Mouse (Mus musculus): Measurements from ENCODE around the gene Timmdc1. TPM values are rescaled to one million over a fixed set of nuclear protein-coding genes. Genes with fewer than 3 reads are reported as not detected.

Timmdc1 gene
- total and polyA plus RNA-seq, 2 experiments from 2014 or later, result 24.1 to 26.3 TPM

GRCm38 (mm10) chr16:38526264-38526663, 3.8 kb upstream of the Timmdc1 start:
- no peaks in the 10 kb centered on the region for H3K4me1 ChIP-seq (ENCODE audit: insufficient read depth, low read length)
- no peaks in the 10 kb centered on the region for H3K9me3 ChIP-seq (ENCODE audit: low read length)
- DNase-seq (ENCODE audit: low spot score), result no peak
- TF ChIP-seq CTCF (IDR thresholded peaks at IDR 0.05; ENCODE audit: low read depth), result no peak
- no peak overlapping the region for H3K4me2 ChIP-seq (ENCODE audit: low read depth, low read length)
- no peak overlapping the region for H3K27ac ChIP-seq
- H3K9ac ChIP-seq (replicated peaks; ENCODE audit: low read length), result no peak overlapping the region
- WGBS, result 91% methylated on average over 6 of the region's 6 CpGs
- ATAC-seq, result no peak
- peaks cover 44% of the 10 kb centered on the region for H3K36me3 ChIP-seq (ENCODE audit: insufficient read depth, low read length)
- no peaks in the 10 kb centered on the region for H3K27me3 ChIP-seq (ENCODE audit: insufficient read depth, low read length)
- H3K4me3 ChIP-seq (ENCODE audit: low read length), result no peak overlapping the region

- H3K9ac ChIP-seq (replicated peaks; ENCODE audit: low read length), result peak overlapping the region; percentile 85
- H3K4me2 ChIP-seq (ENCODE audit: low read depth, low read length), result peak overlapping the region; percentile 74
- H3K4me3 ChIP-seq (ENCODE audit: low read length), result peak overlapping the region; percentile 97
- WGBS, result 32% methylated on average over 8 of the region's 8 CpGs
- peaks cover 24% of the 10 kb centered on the region for H3K36me3 ChIP-seq (ENCODE audit: insufficient read depth, low read length)
- DNase-seq (ENCODE audit: low spot score) (no peak), ATAC-seq (no peak)
- no peak for TF ChIP-seq CTCF (IDR thresholded peaks at IDR 0.05; ENCODE audit: low read depth)
- H3K27ac ChIP-seq, result no peak overlapping the region
- no peaks in the 10 kb centered on the region for H3K27me3 ChIP-seq (ENCODE audit: insufficient read depth, low read length)
- H3K4me1 ChIP-seq (ENCODE audit: insufficient read depth, low read length), result no peaks in the 10 kb centered on the region
- H3K9me3 ChIP-seq (ENCODE audit: low read length), result no peaks in the 10 kb centered on the region
Observed at GRCm38 (mm10) chr16:38521211-38521987, 1.1 kb downstream of the Timmdc1 start.

GRCm38 (mm10) chr16:38519140-38519539, 3.3 kb downstream of the Timmdc1 start:
- Histone ChIP-seq H3K4me1 (ENCODE audit: insufficient read depth, low read length) (no peaks in the 10 kb centered on the region), H3K4me2 (ENCODE audit: low read depth, low read length) (no peak overlapping the region), H3K27ac (no peak overlapping the region), H3K36me3 (ENCODE audit: insufficient read depth, low read length) (peaks cover 12% of the 10 kb centered on the region), H3K27me3 (ENCODE audit: insufficient read depth, low read length) (no peaks in the 10 kb centered on the region), H3K9ac (replicated peaks; ENCODE audit: low read length) (no peak overlapping the region), H3K4me3 (ENCODE audit: low read length) (no peak overlapping the region), H3K9me3 (ENCODE audit: low read length) (no peaks in the 10 kb centered on the region)
- DNase-seq (ENCODE audit: low spot score) (no peak), ATAC-seq (no peak)
- WGBS, result 94% methylated on average over 2 of the region's 2 CpGs
- TF ChIP-seq CTCF (IDR thresholded peaks at IDR 0.05; ENCODE audit: low read depth), result no peak

GRCm38 (mm10) chr16:38510846-38511245, 11.6 kb downstream of the Timmdc1 start:
- Histone ChIP-seq H3K27me3 (ENCODE audit: insufficient read depth, low read length) (no peaks in the 10 kb centered on the region), H3K36me3 (ENCODE audit: insufficient read depth, low read length) (peaks cover 25% of the 10 kb centered on the region; the same call in 1 of the 2 replicates), H3K4me3 (ENCODE audit: low read length) (no peak overlapping the region), H3K4me1 (ENCODE audit: insufficient read depth, low read length) (no peaks in the 10 kb centered on the region), H3K27ac (no peak overlapping the region), H3K4me2 (ENCODE audit: low read depth, low read length) (no peak overlapping the region), H3K9ac (replicated peaks; ENCODE audit: low read length) (no peak overlapping the region), H3K9me3 (ENCODE audit: low read length) (no peaks in the 10 kb centered on the region)
- ATAC-seq (no peak), DNase-seq (ENCODE audit: low spot score) (no peak)
- no peak for TF ChIP-seq CTCF (IDR thresholded peaks at IDR 0.05; ENCODE audit: low read depth)
- 94% methylated on average over 2 of the region's 2 CpGs for WGBS

- Histone ChIP-seq H3K4me3 (ENCODE audit: low read length) (no peak overlapping the region), H3K27me3 (ENCODE audit: insufficient read depth, low read length) (no peaks in the 10 kb centered on the region), H3K9ac (replicated peaks; ENCODE audit: low read length) (no peak overlapping the region), H3K36me3 (ENCODE audit: insufficient read depth, low read length) (peaks cover 31% of the 10 kb centered on the region; the same call in 1 of the 2 replicates), H3K4me1 (ENCODE audit: insufficient read depth, low read length) (no peaks in the 10 kb centered on the region), H3K4me2 (ENCODE audit: low read depth, low read length) (no peak overlapping the region), H3K27ac (no peak overlapping the region), H3K9me3 (ENCODE audit: low read length) (no peaks in the 10 kb centered on the region)
- ATAC-seq, result peak; percentile 89
- 74% methylated on average over 4 of the region's 4 CpGs for WGBS
- peak; percentile 99 for TF ChIP-seq CTCF (IDR thresholded peaks at IDR 0.05; ENCODE audit: low read depth)
- peak; percentile 80 for DNase-seq (ENCODE audit: low spot score)
Observed at GRCm38 (mm10) chr16:38506041-38506634, 16.3 kb downstream of the Timmdc1 start.

GRCm38 (mm10) chr16:38503528-38503927, 18.9 kb downstream of the Timmdc1 start:
- Histone ChIP-seq H3K27ac (no peak overlapping the region), H3K4me3 (ENCODE audit: low read length) (no peak overlapping the region), H3K27me3 (ENCODE audit: insufficient read depth, low read length) (no peaks in the 10 kb centered on the region), H3K9me3 (ENCODE audit: low read length) (no peaks in the 10 kb centered on the region), H3K4me1 (ENCODE audit: insufficient read depth, low read length) (no peaks in the 10 kb centered on the region), H3K9ac (replicated peaks; ENCODE audit: low read length) (no peak overlapping the region), H3K36me3 (ENCODE audit: insufficient read depth, low read length) (peaks cover 31% of the 10 kb centered on the region; the same call in 1 of the 2 replicates), H3K4me2 (ENCODE audit: low read depth, low read length) (no peak overlapping the region)
- ATAC-seq (no peak), DNase-seq (ENCODE audit: low spot score) (no peak)
- TF ChIP-seq CTCF (IDR thresholded peaks at IDR 0.05; ENCODE audit: low read depth), result no peak
- 97% methylated on average over 4 of the region's 4 CpGs for WGBS

GRCm38 (mm10) chr16:38502469-38502868, 20.0 kb downstream of the Timmdc1 start:
- WGBS, result 95% methylated on average over 10 of the region's 10 CpGs
- TF ChIP-seq CTCF (IDR thresholded peaks at IDR 0.05; ENCODE audit: low read depth), result no peak
- no peak overlapping the region for H3K4me2 ChIP-seq (ENCODE audit: low read depth, low read length)
- H3K27ac ChIP-seq, result no peak overlapping the region
- H3K4me3 ChIP-seq (ENCODE audit: low read length), result no peak overlapping the region
- H3K27me3 ChIP-seq (ENCODE audit: insufficient read depth, low read length), result no peaks in the 10 kb centered on the region
- H3K4me1 ChIP-seq (ENCODE audit: insufficient read depth, low read length), result no peaks in the 10 kb centered on the region
- ATAC-seq, result no peak
- H3K9me3 ChIP-seq (ENCODE audit: low read length), result no peaks in the 10 kb centered on the region
- no peak overlapping the region for H3K9ac ChIP-seq (replicated peaks; ENCODE audit: low read length)
- H3K36me3 ChIP-seq (ENCODE audit: insufficient read depth, low read length), result peaks cover 30% of the 10 kb centered on the region; the same call in 1 of the 2 replicates
- DNase-seq (ENCODE audit: low spot score), result no peak

Measured in hindbrain, postnatal 0 days (tissue).